Mouse (Mus musculus) ES-E14 (cell line): ENCODE measurements at regions not wholly inside any gene's neighbourhood (a gene's known extent, or its start where the extent isn't known, plus 50 kb on each side); places are given as distances from the start of the nearest gene placed in this dataset.
A peak's percentile ranks its signal among the peaks of the same experiment; 100 is the strongest.

Experiments used
- DNase-seq: peaks from one replicate; pipeline ENCODE4 v3.0.0-alpha.2; 2013; ENCODE audit warnings: low read depth, low spot score
- H3K27ac ChIP-seq: 2 replicates; pipeline ENCODE4 v1.5.1; 2012; ENCODE audit warnings: low read depth, mild to moderate bottlenecking, low read length, moderate library complexity, mixed read lengths; ENCODE audit not compliant: poor library complexity, insufficient read depth, severe bottlenecking
- H3K36me3 ChIP-seq: 2 replicates; pipeline ENCODE4 v1.6.1; 2012; ENCODE audit warnings: mild to moderate bottlenecking, low read length, moderate library complexity, mixed read lengths; ENCODE audit not compliant: control insufficient read depth, poor library complexity, insufficient read depth, severe bottlenecking
- H3K4me1 ChIP-seq, 2 experiments: fragments of 150-350 bp in 1 of 2; sonication (generic) in 1 of 2; 2 replicates each; pipeline ENCODE4 v1.6.1; 2012; ENCODE audit warnings: low read length in 2 of 2, mild to moderate bottlenecking in 1 of 2, mixed read lengths in 1 of 2; ENCODE audit not compliant: control insufficient read depth in 2 of 2, insufficient read depth in 2 of 2, poor library complexity in 1 of 2
- H3K4me3 ChIP-seq, 2 experiments: fragments of 150-350 bp in 1 of 2; sonication (generic) in 1 of 2; 2 replicates each; pipeline ENCODE4 v1.5.1; 2012; ENCODE audit warnings: low read length in 2 of 2, low read depth in 1 of 2, mild to moderate bottlenecking in 1 of 2, mixed read lengths in 1 of 2; ENCODE audit not compliant: insufficient read depth in 1 of 2, poor library complexity in 1 of 2, severe bottlenecking in 1 of 2
- H3K9ac ChIP-seq: 2 replicates; pipeline ENCODE4 v1.6.1; 2012; ENCODE audit warnings: low read depth, mild to moderate bottlenecking, low read length, mixed read lengths; ENCODE audit not compliant: poor library complexity, insufficient read depth, severe bottlenecking
- H3K9me3 ChIP-seq: fragments of 150-350 bp; sonication (generic); 2 replicates; pipeline ENCODE4 v1.6.1; 2012; ENCODE audit warnings: low read depth, mild to moderate bottlenecking, low read length; ENCODE audit not compliant: control insufficient read depth, insufficient read depth
- CHD2 ChIP-seq: IDR thresholded peaks from 2 replicates; pipeline ENCODE4 v1.6.1; 2014; ENCODE audit warnings: mild to moderate bottlenecking, low read depth, low read length, inconsistent platforms
- HCFC1 ChIP-seq: IDR thresholded peaks from 2 replicates; pipeline ENCODE4 v1.6.1; 2012; ENCODE audit warnings: low read length, inconsistent platforms, borderline replicate concordance; ENCODE audit not compliant: insufficient read depth
- MAFK ChIP-seq: IDR thresholded peaks from 2 replicates; pipeline ENCODE4 v1.6.1; 2014; ENCODE audit warnings: mild to moderate bottlenecking, low read depth, low read length, inconsistent platforms; ENCODE audit not compliant: insufficient read depth
- ZC3H11A ChIP-seq: IDR thresholded peaks from 2 replicates; pipeline ENCODE4 v1.6.1; 2012; ENCODE audit warnings: low read depth, mild to moderate bottlenecking, inconsistent platforms, low read length, borderline replicate concordance
- ZNF384 ChIP-seq: IDR thresholded peaks from 2 replicates; pipeline ENCODE4 v1.6.1; 2012; ENCODE audit warnings: low read depth, low read length, inconsistent platforms
- in situ Hi-C, 2 experiments: fragments of 600-800 bp; cut with MboI; formaldehyde crosslinking; loops; one replicate each; pipeline ENCODE4 v1.15.1; 2025; ENCODE audit warnings: low sequenced_read_pairs in 2 of 2, inconsistent platforms in 1 of 2; ENCODE audit not compliant: unreplicated experiment in 2 of 2

DNA sequence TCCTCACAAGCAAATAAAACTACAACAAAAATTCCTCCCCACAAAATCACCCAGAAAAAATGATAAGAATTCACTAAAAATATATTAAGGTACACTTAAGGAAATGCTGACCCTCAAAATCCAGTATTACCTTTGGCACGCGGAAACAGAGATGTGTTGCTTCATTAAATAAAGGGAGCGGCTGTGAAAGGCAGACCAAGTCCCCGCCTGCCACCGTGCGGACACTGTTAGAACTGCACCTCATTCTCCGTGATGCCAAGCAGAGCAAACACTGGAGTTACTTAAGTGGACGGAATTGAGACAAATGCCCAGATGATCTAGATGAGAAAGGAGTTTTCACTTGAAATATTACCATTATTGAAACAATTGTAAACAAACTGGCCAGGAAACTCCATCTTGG is 1839.1 kb downstream of the 9330182O14Rik start:
- H3K4me1 ChIP-seq, result no peaks in the 10 kb centered on the region
- in situ Hi-C loops, result no loop called here
- H3K4me3 ChIP-seq, result no peak overlapping the region
- DNase-seq, result peak; percentile 57
- no peak overlapping the region for H3K27ac ChIP-seq
- H3K9me3 ChIP-seq, result no peaks in the 10 kb centered on the region
- H3K36me3 ChIP-seq, result no peaks in the 10 kb centered on the region
- no peak overlapping the region for H3K9ac ChIP-seq
- no peak for TF ChIP-seq CHD2
- TF ChIP-seq ZC3H11A, result peak; percentile 91

DNA sequence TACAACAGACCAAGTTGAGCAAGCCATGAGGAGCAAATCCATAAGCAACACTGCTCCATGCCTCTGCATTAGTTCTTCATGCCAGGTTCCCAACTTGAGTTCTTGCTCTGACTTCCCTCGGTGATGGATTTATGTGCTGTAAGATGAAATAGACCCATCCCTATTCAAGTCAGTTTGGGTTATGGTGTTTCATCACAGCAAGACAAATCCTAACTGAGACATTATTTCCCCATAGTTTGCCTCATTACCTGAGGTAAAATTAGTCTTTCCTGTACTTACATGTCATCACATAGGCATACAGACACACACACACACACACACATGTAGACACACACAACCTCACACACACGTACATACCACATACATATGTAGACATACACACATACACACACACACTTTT is 1843.0 kb downstream of the 9330182O14Rik start:
- no peaks in the 10 kb centered on the region for H3K36me3 ChIP-seq
- no peaks in the 10 kb centered on the region for H3K4me1 ChIP-seq
- no peak for DNase-seq
- in situ Hi-C loops, result no loop called here
- H3K4me3 ChIP-seq, result no peak overlapping the region
- TF ChIP-seq ZC3H11A (no peak), ZNF384 (no peak), CHD2 (no peak), HCFC1 (no peak), MAFK (no peak)
- H3K9ac ChIP-seq, result no peak overlapping the region
- no peak overlapping the region for H3K27ac ChIP-seq
- no peaks in the 10 kb centered on the region for H3K9me3 ChIP-seq

DNA sequence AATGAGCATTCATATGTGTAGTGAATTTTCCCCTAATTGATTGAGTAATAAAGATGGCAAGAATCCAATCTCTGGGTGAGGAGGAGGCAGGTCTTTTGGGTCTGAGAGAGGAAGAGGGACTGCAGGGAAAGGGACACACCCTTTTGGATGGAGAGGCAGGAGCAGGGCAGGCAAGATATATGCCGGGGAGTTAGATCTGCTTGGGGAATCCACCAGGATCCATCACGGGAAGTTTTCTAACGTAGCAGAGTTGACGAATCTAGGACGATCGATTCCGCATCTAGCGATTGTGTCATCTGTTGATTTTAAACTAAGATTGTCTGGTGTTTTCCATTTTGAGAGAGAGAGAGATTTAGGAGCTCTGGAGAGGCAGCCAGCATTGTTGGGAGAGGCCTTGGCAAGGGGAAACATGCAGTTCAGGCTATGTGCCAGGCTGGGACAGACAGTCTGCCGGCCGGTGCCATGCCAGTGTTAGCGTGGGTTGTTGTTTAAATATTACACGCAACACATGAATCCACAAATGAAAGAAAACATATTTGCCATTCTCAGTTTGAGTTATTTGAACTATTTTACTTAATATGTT is 1843.6 kb downstream of the 9330182O14Rik start:
- no peaks in the 10 kb centered on the region for H3K4me1 ChIP-seq
- in situ Hi-C loops, result no loop called here
- no peaks in the 10 kb centered on the region for H3K36me3 ChIP-seq
- TF ChIP-seq MAFK (no peak), CHD2 (no peak), HCFC1 (no peak), ZNF384 (no peak), ZC3H11A (no peak)
- no peak for DNase-seq
- no peak overlapping the region for H3K4me3 ChIP-seq
- H3K9me3 ChIP-seq, result no peaks in the 10 kb centered on the region
- H3K9ac ChIP-seq, result no peak overlapping the region
- H3K27ac ChIP-seq, result no peak overlapping the region

DNA sequence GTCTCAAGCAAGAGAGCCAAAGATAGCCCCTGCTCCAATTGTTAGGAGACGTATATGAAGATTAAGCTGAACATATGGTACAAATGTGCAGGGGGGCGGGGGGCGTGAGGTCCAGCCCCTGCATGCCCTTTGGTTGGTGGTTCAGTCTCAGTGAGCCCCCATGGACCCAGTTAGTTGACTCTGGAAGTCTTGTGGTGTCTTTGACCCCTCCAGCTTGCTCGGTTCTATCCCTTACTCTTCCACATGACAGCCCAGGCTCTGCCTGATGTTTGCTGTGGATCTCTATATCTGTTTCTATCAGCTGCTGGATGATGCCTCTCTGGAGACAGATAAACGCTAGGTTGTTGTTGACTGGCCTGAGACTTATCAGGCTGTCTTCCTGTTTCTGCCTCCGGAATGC is 1849.1 kb downstream of the 9330182O14Rik start:
- H3K4me1 ChIP-seq, result no peaks in the 10 kb centered on the region
- DNase-seq, result no peak
- H3K4me3 ChIP-seq, result no peak overlapping the region
- in situ Hi-C loops, result no loop called here
- no peak overlapping the region for H3K27ac ChIP-seq
- no peak overlapping the region for H3K9ac ChIP-seq
- H3K36me3 ChIP-seq, result no peaks in the 10 kb centered on the region
- H3K9me3 ChIP-seq, result no peaks in the 10 kb centered on the region
- TF ChIP-seq ZNF384 (no peak), CHD2 (no peak), HCFC1 (no peak), ZC3H11A (no peak), MAFK (no peak)

DNA sequence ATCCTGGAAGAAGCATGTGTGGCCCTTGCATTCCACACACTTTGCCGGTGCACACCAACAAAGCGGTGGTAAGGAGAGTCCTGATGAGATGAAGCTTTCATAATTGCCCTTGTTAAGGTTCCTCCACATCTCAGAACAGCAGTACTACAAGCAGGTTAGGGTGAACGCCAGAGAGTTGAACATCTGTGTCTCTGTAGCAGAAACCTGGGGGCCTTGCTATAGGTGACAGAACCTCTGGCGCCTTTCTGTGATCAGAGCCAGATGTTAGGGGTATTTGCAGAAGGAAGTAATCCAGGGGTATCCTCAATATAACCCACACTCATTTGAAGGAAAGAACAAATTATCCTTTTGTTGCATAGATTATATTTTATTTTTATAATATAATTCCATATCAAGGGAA is 1850.1 kb downstream of the 9330182O14Rik start:
- no peaks in the 10 kb centered on the region for H3K4me1 ChIP-seq
- no peak overlapping the region for H3K9ac ChIP-seq
- in situ Hi-C loops, result no loop called here
- H3K9me3 ChIP-seq, result no peaks in the 10 kb centered on the region
- no peaks in the 10 kb centered on the region for H3K36me3 ChIP-seq
- no peak overlapping the region for H3K4me3 ChIP-seq
- TF ChIP-seq CHD2 (no peak), ZC3H11A (no peak), MAFK (no peak), ZNF384 (no peak), HCFC1 (no peak)
- DNase-seq, result no peak
- no peak overlapping the region for H3K27ac ChIP-seq
